Mouse (Mus musculus) neural tube, embryonic 15.5 days (tissue): ENCODE data around the gene Rab3gap1. TPM values are rescaled to one million over a fixed set of nuclear protein-coding genes. Genes with fewer than 3 reads are reported as not detected.

Source experiments
- ATAC-seq: fragments of 200-750 bp; cut with Nextera tagmentation; 2 replicates; pipeline ENCODE4 v1.8.0; 2017; ENCODE audit warnings: mild to moderate bottlenecking, moderate TSS enrichment, moderate library complexity; ENCODE audit not compliant: low FRiP score
- H3K27ac ChIP-seq: fragments of 300-500 bp; sonication (generic); replicated peaks from 2 replicates; pipeline ENCODE4 v1.5.1; 2015; ENCODE audit warnings: mild to moderate bottlenecking, inconsistent platforms
- H3K27me3 ChIP-seq: fragments of 300-500 bp; sonication (generic); replicated peaks from 2 replicates; pipeline ENCODE4 v1.6.1; 2015; ENCODE audit warnings: inconsistent platforms
- H3K36me3 ChIP-seq: fragments of 300-500 bp; sonication (generic); 2 replicates; pipeline ENCODE4 v1.6.1; 2015; ENCODE audit warnings: inconsistent platforms
- H3K4me1 ChIP-seq: fragments of 300-500 bp; sonication (generic); 2 replicates; pipeline ENCODE4 v1.6.1; 2015; ENCODE audit warnings: inconsistent platforms
- H3K4me2 ChIP-seq: fragments of 300-500 bp; sonication (generic); 2 replicates; pipeline ENCODE4 v1.6.1; 2015; ENCODE audit warnings: inconsistent platforms, mild to moderate bottlenecking, moderate library complexity
- H3K4me3 ChIP-seq: fragments of 300-500 bp; sonication (generic); replicated peaks from 2 replicates; pipeline ENCODE4 v1.5.1; 2015; ENCODE audit warnings: mild to moderate bottlenecking, inconsistent platforms
- H3K9ac ChIP-seq: fragments of 300-500 bp; sonication (generic); replicated peaks from 2 replicates; pipeline ENCODE4 v1.6.1; 2015; ENCODE audit warnings: mild to moderate bottlenecking, inconsistent platforms
- H3K9me3 ChIP-seq: fragments of 300-500 bp; sonication (generic); replicated peaks from 2 replicates; pipeline ENCODE4 v1.6.1; 2016; ENCODE audit warnings: inconsistent platforms
- WGBS: fragments of 180-500 bp; shearing (Covaris S2); methylation state at CpG from one replicate; pipeline ENCODE4 v1.1.7; 2015; ENCODE audit warnings: mixed read lengths; 5-methylcytosine and 5-hydroxymethylcytosine counted together
- polyA plus RNA-seq: library from polyadenylated mRNA; unstranded; fragments of >200 nt; fragmentation: Nextera tagmentation; extraction: Ambion mirVana; gene quantifications from 2 replicates; pipeline ENCODE4 v1.2.1, GENCODE M21; 2015

The Rab3gap1 gene
- 21.5 and 22.5 TPM in 2 replicates for polyA plus RNA-seq

DNA sequence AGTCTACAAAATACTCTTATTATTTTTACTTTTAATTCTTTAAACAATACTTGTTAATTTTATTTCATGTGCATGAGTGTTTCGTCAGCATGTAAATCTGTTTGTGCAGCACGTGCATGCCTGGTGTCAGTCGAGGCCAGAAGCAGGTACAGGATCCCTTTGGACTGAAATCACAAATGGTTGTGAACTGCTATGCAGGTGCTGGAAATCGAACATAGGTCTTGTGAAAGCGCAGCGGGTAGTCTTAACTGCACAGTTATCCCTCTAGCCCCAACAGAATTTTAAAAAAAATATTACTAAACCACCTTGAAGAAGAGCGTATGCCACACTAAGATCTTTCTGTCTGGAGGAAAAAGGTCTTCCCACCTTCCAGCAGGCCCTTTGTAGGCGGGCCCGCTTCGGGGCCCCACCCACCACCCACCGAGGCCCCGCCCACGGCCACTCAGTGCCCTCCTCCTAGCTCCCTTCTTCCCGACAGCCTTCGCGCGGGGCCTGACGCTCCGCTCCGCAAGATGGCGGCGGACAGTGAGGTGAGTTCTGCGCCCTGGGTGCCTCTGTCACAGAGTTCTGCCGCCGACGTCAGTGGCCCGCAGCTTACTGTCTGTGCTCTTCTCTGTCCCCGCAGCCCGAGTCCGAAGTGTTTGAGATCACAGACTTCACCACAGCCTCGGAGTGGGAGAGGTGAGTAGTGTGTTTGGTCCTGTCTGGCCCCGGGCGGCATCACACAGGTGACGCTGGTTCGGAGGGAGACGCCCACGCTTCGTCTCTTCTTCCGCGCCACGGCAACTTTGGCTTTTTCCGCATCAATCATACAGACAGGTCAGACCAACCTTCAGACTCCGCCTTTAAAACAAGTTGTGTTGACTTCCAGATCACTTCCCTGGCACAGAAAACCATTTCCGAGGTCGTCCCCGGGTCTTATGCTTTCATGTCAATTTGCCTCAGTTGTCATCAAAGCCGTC is at the start of gene Rab3gap1:
Gene Rab3gap1, plus strand, starts transcription at position 474 of the 962 bp plus-strand sequence.
- peak within 1 kb of the TSS; percentile 67 for H3K4me3 ChIP-seq
- peak; percentile 99 for ATAC-seq
- peak within 1 kb of the TSS; percentile 63 for H3K4me2 ChIP-seq
- no peaks in the 10 kb centered on the region for H3K9me3 ChIP-seq
- H3K4me1 ChIP-seq, result peaks cover 14% of the 10 kb centered on the region
- no peaks in the 10 kb centered on the region for H3K27me3 ChIP-seq
- H3K27ac ChIP-seq, result peak within 1 kb of the TSS; percentile 78
- 0 out of 2 replicates have a peak, but pooled peaks cover 7% of the 10 kb centered on the region for H3K36me3 ChIP-seq
- peak within 1 kb of the TSS; percentile 63 for H3K9ac ChIP-seq
- 11% methylated on average over 47 of the region's 47 CpGs for WGBS

DNA sequence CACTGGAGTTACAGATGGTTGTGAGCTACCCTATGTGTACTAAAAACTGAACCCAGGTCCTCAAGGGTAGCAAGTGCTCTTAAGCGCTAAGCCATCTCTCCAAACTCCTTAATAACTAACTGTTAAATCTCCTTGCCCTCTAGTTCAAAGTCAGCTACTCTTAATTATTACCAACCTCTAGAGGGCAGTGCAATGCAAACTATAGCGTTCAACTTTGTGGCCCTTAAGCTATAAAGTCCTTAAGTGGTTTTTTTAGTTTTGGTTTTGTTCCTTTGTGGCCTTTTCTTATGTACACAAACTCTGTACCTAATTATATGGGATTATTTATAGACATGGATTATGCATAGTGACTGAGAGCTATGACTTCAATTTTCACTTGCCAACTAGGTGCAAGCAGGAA is 41.2 kb upstream of the Rab3gap1 start:
- no peak for ATAC-seq
- Histone ChIP-seq H3K9me3 (no peaks in the 10 kb centered on the region), H3K4me1 (no peaks in the 10 kb centered on the region), H3K9ac (no peak overlapping the region), H3K27ac (no peak overlapping the region), H3K27me3 (no peaks in the 10 kb centered on the region), H3K4me2 (no peak overlapping the region), H3K4me3 (no peak overlapping the region), H3K36me3 (no peaks in the 10 kb centered on the region)
- 19% methylated on average over 2 of the region's 2 CpGs for WGBS

GRCm38 (mm10) chr1:127830215-127830921 is 38.2 kb upstream of the Rab3gap1 start:
- ATAC-seq, result no peak
- Histone ChIP-seq H3K4me1 (no peaks in the 10 kb centered on the region), H3K4me2 (no peak overlapping the region), H3K9me3 (no peaks in the 10 kb centered on the region), H3K36me3 (no peaks in the 10 kb centered on the region), H3K4me3 (no peak overlapping the region), H3K9ac (no peak overlapping the region), H3K27me3 (no peaks in the 10 kb centered on the region), H3K27ac (no peak overlapping the region)
- 87% methylated on average over 13 of the region's 13 CpGs for WGBS

- Histone ChIP-seq H3K4me1 (no peaks in the 10 kb centered on the region), H3K9me3 (no peaks in the 10 kb centered on the region), H3K4me2 (no peak overlapping the region), H3K9ac (no peak overlapping the region), H3K36me3 (no peaks in the 10 kb centered on the region), H3K4me3 (no peak overlapping the region), H3K27ac (no peak overlapping the region), H3K27me3 (no peaks in the 10 kb centered on the region)
- 66% methylated on average over 2 of the region's 2 CpGs for WGBS
- no peak for ATAC-seq
Observed at GRCm38 (mm10) chr1:127833714-127834113, 34.9 kb upstream of the Rab3gap1 start.

- Histone ChIP-seq H3K27me3 (no peaks in the 10 kb centered on the region), H3K9ac (no peak overlapping the region), H3K9me3 (no peaks in the 10 kb centered on the region), H3K4me2 (no peak overlapping the region), H3K36me3 (no peaks in the 10 kb centered on the region), H3K4me3 (no peak overlapping the region), H3K4me1 (no peaks in the 10 kb centered on the region), H3K27ac (no peak overlapping the region)
- ATAC-seq, result no peak
- 85% methylated on average over 4 of the region's 4 CpGs for WGBS
Observed at GRCm38 (mm10) chr1:127834202-127834601, 34.4 kb upstream of the Rab3gap1 start.

- no peak overlapping the region for H3K27ac ChIP-seq
- H3K9ac ChIP-seq, result no peak overlapping the region
- 31% methylated on average over 4 of the region's 4 CpGs for WGBS
- H3K4me1 ChIP-seq, result no peaks in the 10 kb centered on the region
- H3K27me3 ChIP-seq, result no peaks in the 10 kb centered on the region
- no peak for ATAC-seq
- H3K4me3 ChIP-seq, result no peak overlapping the region
- no peaks in the 10 kb centered on the region for H3K9me3 ChIP-seq
- H3K36me3 ChIP-seq, result no peaks in the 10 kb centered on the region
- H3K4me2 ChIP-seq, result no peak overlapping the region
Observed at GRCm38 (mm10) chr1:127836619-127837018, 32.0 kb upstream of the Rab3gap1 start.

DNA sequence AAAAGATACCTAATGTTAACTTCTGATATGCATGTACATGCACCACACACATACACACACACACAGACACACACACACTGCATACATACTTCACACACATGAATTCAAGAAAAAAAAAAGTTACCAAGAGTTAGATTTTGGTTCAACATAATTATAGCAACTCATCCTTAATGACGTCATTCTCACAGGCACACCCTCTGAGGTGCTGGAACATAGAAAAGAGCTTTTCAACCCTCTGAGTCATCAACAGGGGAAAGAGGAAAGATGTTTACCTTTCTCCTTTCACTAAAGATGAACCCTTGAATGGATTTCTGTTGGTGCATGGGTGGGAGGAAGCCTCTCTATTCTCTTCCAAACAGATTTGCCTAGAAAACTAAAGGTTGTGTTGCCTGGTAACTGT is 30.0 kb upstream of the Rab3gap1 start:
- WGBS, result 73% methylated on average over 1 of the region's 1 CpGs
- no peak overlapping the region for H3K27ac ChIP-seq
- H3K4me2 ChIP-seq, result no peak overlapping the region
- no peaks in the 10 kb centered on the region for H3K27me3 ChIP-seq
- H3K9ac ChIP-seq, result no peak overlapping the region
- no peak for ATAC-seq
- no peaks in the 10 kb centered on the region for H3K4me1 ChIP-seq
- H3K36me3 ChIP-seq, result no peaks in the 10 kb centered on the region
- H3K4me3 ChIP-seq, result no peak overlapping the region
- no peaks in the 10 kb centered on the region for H3K9me3 ChIP-seq

GRCm38 (mm10) chr1:127845472-127845871 is 23.1 kb upstream of the Rab3gap1 start:
- WGBS, result 85% methylated on average over 5 of the region's 5 CpGs
- H3K9ac ChIP-seq, result no peak overlapping the region
- ATAC-seq, result no peak

GRCm38 (mm10) chr1:127850075-127850610 is 18.4 kb upstream of the Rab3gap1 start:
- no peak for ATAC-seq
- H3K27ac ChIP-seq, result no peak overlapping the region
- H3K4me1 ChIP-seq, result no peaks in the 10 kb centered on the region
- no peak overlapping the region for H3K9ac ChIP-seq
- 81% methylated on average over 7 of the region's 7 CpGs for WGBS
- no peak overlapping the region for H3K4me3 ChIP-seq
- H3K9me3 ChIP-seq, result peaks cover 8% of the 10 kb centered on the region; the same call in 1 of the 2 replicates
- no peak overlapping the region for H3K4me2 ChIP-seq
- no peaks in the 10 kb centered on the region for H3K27me3 ChIP-seq
- H3K36me3 ChIP-seq, result no peaks in the 10 kb centered on the region

More at GRCm38 (mm10) chr1:127845472-127845871, 23.1 kb upstream of the Rab3gap1 start:
- Histone ChIP-seq H3K4me1 (no peaks in the 10 kb centered on the region), H3K27me3 (no peaks in the 10 kb centered on the region), H3K36me3 (no peaks in the 10 kb centered on the region), H3K4me2 (no peak overlapping the region), H3K9me3 (no peaks in the 10 kb centered on the region), H3K27ac (no peak overlapping the region), H3K4me3 (no peak overlapping the region)

DNA sequence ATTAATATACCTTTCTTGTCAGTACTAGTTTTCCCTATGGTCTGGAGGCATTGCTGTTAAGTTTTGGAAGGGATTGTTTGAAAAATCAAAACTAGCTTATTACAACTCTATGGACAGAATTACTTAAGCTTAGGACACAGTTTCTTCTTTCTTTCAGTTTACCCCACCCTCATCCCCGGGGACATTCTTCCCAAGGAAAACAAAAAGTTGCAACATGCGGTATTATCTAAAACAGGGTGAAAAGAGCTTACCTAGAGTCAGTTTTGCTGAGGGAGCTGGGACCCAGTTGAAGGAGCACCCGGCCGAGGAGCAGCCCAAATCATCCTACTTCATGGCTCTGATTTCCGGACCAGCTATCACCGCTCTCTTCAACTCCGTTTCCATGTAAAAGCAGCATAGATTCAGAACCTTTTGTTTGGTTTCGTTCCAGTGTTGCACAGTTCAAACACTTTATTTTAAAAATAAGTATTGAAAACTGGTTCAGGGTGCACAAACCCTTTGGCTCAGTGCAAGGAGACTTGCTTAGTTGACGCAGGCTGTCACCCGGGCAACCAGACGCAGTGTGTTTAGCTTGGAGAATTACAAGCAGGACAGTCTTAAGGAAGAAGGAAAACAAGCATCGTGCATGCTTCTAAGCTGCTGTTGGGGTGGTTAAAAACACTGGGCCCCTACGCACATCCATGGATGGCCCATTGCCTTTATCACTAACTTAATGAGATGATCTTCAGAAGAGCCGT is 13.9 kb upstream of the Rab3gap1 start, which contains the start of gene Map3k19:
Gene Map3k19, minus strand, starts transcription at position 546 of the 737 bp plus-strand sequence.
- no peak within 1 kb of the TSS for H3K4me2 ChIP-seq
- H3K27ac ChIP-seq, result no peak within 1 kb of the TSS
- H3K4me3 ChIP-seq, result 0 out of 2 replicates have a peak within 1 kb of the TSS, but pooled peaks have one; percentile 5
- H3K9me3 ChIP-seq, result peaks cover 8% of the 10 kb centered on the region; the same call in 1 of the 2 replicates
- H3K36me3 ChIP-seq, result no peaks in the 10 kb centered on the region
- ATAC-seq, result no peak
- H3K4me1 ChIP-seq, result no peaks in the 10 kb centered on the region
- H3K9ac ChIP-seq, result no peak within 1 kb of the TSS
- no peaks in the 10 kb centered on the region for H3K27me3 ChIP-seq
- WGBS, result 73% methylated on average over 14 of the region's 14 CpGs
